ENCODE assay signal across 22 mouse cellular contexts in genomic region chr14:22545887-22546675, GRCm38 (mm10).
A peak's percentile ranks its signal among the peaks of the same experiment; 100 is the strongest.
DNase-seq lines count a peak whose midpoint lies in the region; ATAC-seq lines count a peak whose summit lies in the region.
"Had no signal": no experiment of that assay in that cellular context is flagged by ENCODE, and none has a peak within 500 bp of the region (broad histone marks: within the 10 kb centered on the region; RNA-seq: fewer than 3 reads in every experiment).

No protein-coding gene starts in this region.

- H3K4me2 ChIP-seq in forebrain, embryonic 11.5 days (ENCODE audit: low read depth, low read length, severe bottlenecking), result no peak overlapping the region
- H3K4me2 ChIP-seq in midbrain, embryonic 11.5 days, result no peak overlapping the region
- H3K4me2 ChIP-seq in midbrain, embryonic 15.5 days, result no peak overlapping the region
- H3K4me2 ChIP-seq in hindbrain, embryonic 12.5 days (replicated peaks), result no peak overlapping the region
- H3K4me2 ChIP-seq in midbrain, embryonic 16.5 days (ENCODE audit: low read length), result no peak overlapping the region
- H3K4me2 ChIP-seq: embryonic facial prominence, embryonic 15.5 days; limb, embryonic 12.5 days; liver, embryonic 13.5 days; lung, embryonic 15.5 days had no signal

- no peaks in the 10 kb centered on the region for H3K36me3 ChIP-seq in forebrain, embryonic 10.5 days (replicated peaks)
- no peaks in the 10 kb centered on the region for H3K36me3 ChIP-seq in forebrain, embryonic 11.5 days (ENCODE audit: control insufficient read depth, insufficient read depth, low read length)
- H3K36me3 ChIP-seq in midbrain, embryonic 11.5 days (ENCODE audit: control insufficient read depth, insufficient read depth, low read length), result no peaks in the 10 kb centered on the region
- no peaks in the 10 kb centered on the region for H3K36me3 ChIP-seq in midbrain, embryonic 15.5 days (replicated peaks)
- H3K36me3 ChIP-seq in hindbrain, embryonic 12.5 days, result no peaks in the 10 kb centered on the region
- no peaks in the 10 kb centered on the region for H3K36me3 ChIP-seq in midbrain, embryonic 16.5 days (ENCODE audit: control insufficient read depth, insufficient read depth, low read length)
- H3K36me3 ChIP-seq: embryonic facial prominence, embryonic 15.5 days; limb, embryonic 12.5 days; liver, embryonic 13.5 days; lung, embryonic 15.5 days had no signal

- no peaks in the 10 kb centered on the region for H3K9me3 ChIP-seq in forebrain, embryonic 10.5 days
- H3K9me3 ChIP-seq in forebrain, embryonic 11.5 days (ENCODE audit: control insufficient read depth, low read length), result no peaks in the 10 kb centered on the region
- no peaks in the 10 kb centered on the region for H3K9me3 ChIP-seq in midbrain, embryonic 11.5 days (ENCODE audit: control insufficient read depth, low read length)
- no peaks in the 10 kb centered on the region for H3K9me3 ChIP-seq in midbrain, embryonic 15.5 days
- H3K9me3 ChIP-seq in hindbrain, embryonic 12.5 days (replicated peaks), result no peaks in the 10 kb centered on the region
- no peaks in the 10 kb centered on the region for H3K9me3 ChIP-seq in midbrain, embryonic 16.5 days (replicated peaks; ENCODE audit: control insufficient read depth, low read length, poor library complexity, severe bottlenecking)
- H3K9me3 ChIP-seq: embryonic facial prominence, embryonic 15.5 days; limb, embryonic 12.5 days; liver, embryonic 13.5 days; lung, embryonic 15.5 days had no signal

- no peak; the same call in 1 of the 2 replicates for ATAC-seq in forebrain, embryonic 11.5 days (replicated peaks; ENCODE audit: low FRiP score)
- ATAC-seq in midbrain, embryonic 11.5 days (ENCODE audit: low FRiP score), result peak; percentile 51; the same call in 1 of the 2 replicates
- no peak; the same call in 1 of the 2 replicates for ATAC-seq in midbrain, embryonic 15.5 days (replicated peaks)
- ATAC-seq in hindbrain, embryonic 12.5 days (ENCODE audit: low FRiP score), result peak; percentile 68
- ATAC-seq in midbrain, embryonic 16.5 days, result 0 out of 2 replicates have a peak, but pooled peaks have one; percentile 14

- WGBS in forebrain, embryonic 10.5 days, result 52% methylated on average over 8 of the region's 8 CpGs
- 47% methylated on average over 8 of the region's 8 CpGs for WGBS in forebrain, embryonic 11.5 days
- WGBS in midbrain, embryonic 11.5 days, result 40% methylated on average over 8 of the region's 8 CpGs
- WGBS in midbrain, embryonic 15.5 days, result 33% methylated on average over 8 of the region's 8 CpGs
- 36% methylated on average over 8 of the region's 8 CpGs for WGBS in hindbrain, embryonic 12.5 days
- 36% methylated on average over 8 of the region's 8 CpGs for WGBS in midbrain, embryonic 16.5 days

- H3K27me3 ChIP-seq in forebrain, embryonic 10.5 days (ENCODE audit: poor library complexity, severe bottlenecking), result peaks cover 51% of the 10 kb centered on the region
- no peaks in the 10 kb centered on the region for H3K27me3 ChIP-seq in forebrain, embryonic 11.5 days (ENCODE audit: control insufficient read depth, insufficient read depth, low read length)
- no peaks in the 10 kb centered on the region; the same call in 1 of the 2 replicates for H3K27me3 ChIP-seq in midbrain, embryonic 11.5 days (ENCODE audit: control insufficient read depth, insufficient read depth, low read length)
- 0 out of 2 replicates have a peak, but pooled peaks cover 7% of the 10 kb centered on the region for H3K27me3 ChIP-seq in midbrain, embryonic 15.5 days (replicated peaks)
- H3K27me3 ChIP-seq in hindbrain, embryonic 12.5 days, result peaks cover 4% of the 10 kb centered on the region; the same call in 1 of the 2 replicates
- H3K27me3 ChIP-seq in midbrain, embryonic 16.5 days (ENCODE audit: control insufficient read depth, insufficient read depth, low read depth, low read length), result no peaks in the 10 kb centered on the region
- H3K27me3 ChIP-seq: CH12.LX; embryonic facial prominence, embryonic 15.5 days; liver, embryonic 13.5 days; lung, embryonic 15.5 days had no signal

- H3K27ac ChIP-seq in forebrain, embryonic 10.5 days, result peak overlapping the region; percentile 66
- no peak overlapping the region for H3K27ac ChIP-seq in forebrain, embryonic 11.5 days (ENCODE audit: low read depth, low read length)
- no peak overlapping the region for H3K27ac ChIP-seq in midbrain, embryonic 11.5 days (ENCODE audit: low read depth, low read length)
- no peak overlapping the region for H3K27ac ChIP-seq in midbrain, embryonic 15.5 days
- H3K27ac ChIP-seq in hindbrain, embryonic 12.5 days, result peak overlapping the region; percentile 36; the same call in 1 of the 2 replicates
- no peak overlapping the region for H3K27ac ChIP-seq in midbrain, embryonic 16.5 days (ENCODE audit: low read length)
- H3K27ac ChIP-seq: embryonic facial prominence, embryonic 15.5 days; gastrocnemius, adult 2 months; limb, embryonic 12.5 days; liver, embryonic 13.5 days; lung, embryonic 15.5 days; macrophage; stomach, postnatal 0 days had no signal

- no peak for DNase-seq in forebrain, embryonic 10.5 days (ENCODE audit: extremely low spot score, low spot score)
- no peak for DNase-seq in forebrain, embryonic 11.5 days (ENCODE audit: low spot score)
- peak; percentile 91 for DNase-seq in midbrain, embryonic 11.5 days (ENCODE audit: low spot score, missing footprints)
- no peak for DNase-seq in layer of hippocampus, postnatal 36 days
- no peak for DNase-seq in right cerebral cortex, postnatal 14 days
- DNase-seq: adrenal gland, adult 2 months; cerebellum, postnatal 10 days; gastrocnemius, adult 2 months; heart, adult 18-20 months; kidney, adult 18-20 months; kidney, postnatal 25 days; liver, embryonic 13.5 days; right cerebral cortex, postnatal 25 days had no signal

- no peak overlapping the region for H3K4me3 ChIP-seq in forebrain, embryonic 10.5 days
- no peak overlapping the region for H3K4me3 ChIP-seq in forebrain, embryonic 11.5 days (ENCODE audit: low read depth, low read length)
- no peak overlapping the region for H3K4me3 ChIP-seq in midbrain, embryonic 11.5 days (ENCODE audit: low read depth, low read length)
- no peak overlapping the region for H3K4me3 ChIP-seq in midbrain, embryonic 15.5 days
- H3K4me3 ChIP-seq in hindbrain, embryonic 12.5 days, result no peak overlapping the region
- H3K4me3 ChIP-seq in midbrain, embryonic 16.5 days (ENCODE audit: low read depth, low read length), result no peak overlapping the region
- H3K4me3 ChIP-seq: embryonic facial prominence, embryonic 15.5 days; gastrocnemius, adult 2 months; limb, embryonic 12.5 days; liver, embryonic 13.5 days; lung, embryonic 15.5 days had no signal

- H3K4me1 ChIP-seq in forebrain, embryonic 10.5 days, result peaks cover 39% of the 10 kb centered on the region
- H3K4me1 ChIP-seq in forebrain, embryonic 11.5 days (replicated peaks; ENCODE audit: control insufficient read depth, insufficient read depth, low read length), result peaks cover 10% of the 10 kb centered on the region
- H3K4me1 ChIP-seq in midbrain, embryonic 11.5 days (ENCODE audit: control insufficient read depth, insufficient read depth, low read length), result peaks cover 28% of the 10 kb centered on the region
- peaks cover 15% of the 10 kb centered on the region for H3K4me1 ChIP-seq in midbrain, embryonic 15.5 days
- peaks cover 19% of the 10 kb centered on the region for H3K4me1 ChIP-seq in hindbrain, embryonic 12.5 days
- H3K4me1 ChIP-seq in midbrain, embryonic 16.5 days (ENCODE audit: control insufficient read depth, insufficient read depth, low read length), result peaks cover 12% of the 10 kb centered on the region
- H3K4me1 ChIP-seq: liver, embryonic 13.5 days; lung, embryonic 15.5 days had no signal

- no peak overlapping the region for H3K9ac ChIP-seq in forebrain, embryonic 11.5 days (ENCODE audit: low read length)
- no peak overlapping the region for H3K9ac ChIP-seq in midbrain, embryonic 11.5 days (ENCODE audit: low read length)
- no peak overlapping the region for H3K9ac ChIP-seq in midbrain, embryonic 15.5 days
- H3K9ac ChIP-seq in hindbrain, embryonic 12.5 days, result no peak overlapping the region
- no peak overlapping the region for H3K9ac ChIP-seq in midbrain, embryonic 16.5 days (ENCODE audit: low read depth, low read length)
- H3K9ac ChIP-seq: embryonic facial prominence, embryonic 15.5 days; limb, embryonic 12.5 days; liver, embryonic 13.5 days; lung, embryonic 15.5 days had no signal

Comparison
In these comparisons a context has a peak if more than half of its experiments do, and no peak if none do; other contexts are left out.
1. H3K27ac ChIP-seq: peak in forebrain, embryonic 10.5 days (single experiment) and hindbrain, embryonic 12.5 days (single experiment); none in forebrain, embryonic 11.5 days (single experiment), midbrain, embryonic 11.5 days (single experiment), midbrain, embryonic 15.5 days (single experiment) and midbrain, embryonic 16.5 days (single experiment).
2. ATAC-seq: peak in midbrain, embryonic 11.5 days (single experiment), hindbrain, embryonic 12.5 days (single experiment) and midbrain, embryonic 16.5 days (single experiment); none in forebrain, embryonic 11.5 days (single experiment) and midbrain, embryonic 15.5 days (single experiment).